Mouse (Mus musculus) thymus, adult 2 months (tissue): Measurements from ENCODE around the gene Sh3bgrl. TPM values are rescaled to one million over a fixed set of nuclear protein-coding genes. Genes with fewer than 3 reads are reported as not detected.

ENCODE experiments used
- DNase-seq: peaks from one replicate; pipeline ENCODE4 v3.0.0; 2021
- H3K27ac ChIP-seq: fragments of 200-500 bp; 2 replicates; pipeline ENCODE4 v1.5.1; 2012; ENCODE audit warnings: low read length, control low read depth; ENCODE audit not compliant: control insufficient read depth, insufficient read depth
- H3K27me3 ChIP-seq: fragments of 200-500 bp; 2 replicates; pipeline ENCODE4 v1.6.1; 2012; ENCODE audit warnings: mild to moderate bottlenecking, low read length, moderate library complexity, mixed read lengths; ENCODE audit not compliant: control insufficient read depth, insufficient read depth
- H3K36me3 ChIP-seq: fragments of 200-500 bp; 2 replicates; pipeline ENCODE4 v1.6.1; 2012; ENCODE audit warnings: mild to moderate bottlenecking, low read length, moderate library complexity; ENCODE audit not compliant: control insufficient read depth, insufficient read depth
- H3K4me1 ChIP-seq: fragments of 200-500 bp; replicated peaks from 2 replicates; pipeline ENCODE4 v1.6.1; 2012; ENCODE audit warnings: low read length; ENCODE audit not compliant: control insufficient read depth, insufficient read depth
- H3K4me3 ChIP-seq: fragments of 200-500 bp; 2 replicates; pipeline ENCODE4 v1.5.1; 2012; ENCODE audit warnings: mild to moderate bottlenecking, low read length, control low read depth, moderate library complexity; ENCODE audit not compliant: control insufficient read depth, insufficient read depth
- CTCF ChIP-seq: fragments of 200-500 bp; IDR thresholded peaks from 2 replicates; pipeline ENCODE4 v1.5.1; 2012; ENCODE audit warnings: mild to moderate bottlenecking, control low read depth, low read length, moderate library complexity, borderline replicate concordance; ENCODE audit not compliant: control insufficient read depth, poor library complexity, insufficient read depth; ENCODE audit errors: extremely low read depth
- POLR2A ChIP-seq: fragments of 200-500 bp; IDR thresholded peaks from 2 replicates; pipeline ENCODE4 v1.6.1; 2012; ENCODE audit warnings: mild to moderate bottlenecking, low read length, control low read depth, moderate library complexity; ENCODE audit not compliant: control insufficient read depth, poor library complexity, insufficient read depth; ENCODE audit errors: extremely low read depth
- WGBS: fragments of 180-500 bp; shearing (Covaris S2); methylation state at CpG from one replicate; pipeline ENCODE4 v1.1.7; 2018; 5-methylcytosine and 5-hydroxymethylcytosine counted together
- polyA plus RNA-seq: library from polyadenylated mRNA; depleted of rRNA; stranded (reverse); fragments of >200 nt; gene quantifications from 2 replicates; pipeline ENCODE4 v1.2.3, GENCODE M21; 2012

The Sh3bgrl gene
- polyA plus RNA-seq, 1 experiment = 9.5 TPM

DNA sequence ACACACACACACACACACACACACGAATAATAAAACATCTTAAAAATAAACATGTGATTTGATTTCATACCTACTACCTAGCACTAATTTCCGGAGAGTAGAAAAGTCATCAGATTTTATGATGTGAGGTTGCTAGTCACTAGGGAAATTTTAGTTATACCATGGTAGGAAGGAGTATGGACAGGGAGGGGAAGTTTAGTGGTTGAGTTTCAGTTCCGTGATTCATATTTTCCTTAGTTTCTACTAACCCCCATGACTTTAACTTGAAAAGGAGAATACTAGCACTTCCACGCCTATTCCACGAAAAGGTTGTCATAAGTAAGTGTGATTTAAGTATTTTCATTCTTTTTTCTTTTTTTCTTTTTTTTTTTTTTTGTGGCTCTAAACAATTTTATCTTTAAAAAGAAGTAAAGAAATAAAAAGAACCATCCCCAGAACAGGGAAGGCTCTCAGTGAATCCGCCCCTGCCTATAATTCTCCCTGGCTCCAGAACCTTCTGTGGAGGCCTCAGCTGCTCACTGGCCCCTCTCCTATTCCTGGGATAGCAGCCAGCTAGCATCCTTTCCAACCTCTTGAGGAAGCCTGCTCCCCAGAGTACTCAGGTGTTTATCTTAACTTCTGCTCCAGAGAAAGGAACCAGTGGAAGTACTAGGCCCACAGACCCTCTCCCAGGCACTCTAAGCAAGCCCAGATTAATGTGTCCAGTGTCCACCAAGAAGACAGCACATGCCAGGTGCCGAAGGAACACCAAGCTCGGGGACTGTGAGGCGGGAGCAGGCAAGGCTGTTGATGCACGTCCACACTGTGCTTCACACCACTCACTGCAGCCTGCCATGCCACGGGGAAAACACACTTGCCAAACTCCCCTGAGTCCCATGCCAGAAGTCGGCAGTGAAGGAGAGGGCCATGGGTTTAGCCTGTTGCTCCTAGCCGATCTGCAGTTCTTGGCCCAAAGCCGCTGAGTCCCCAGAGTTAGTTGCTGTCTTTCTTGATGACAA is 25.0 kb downstream of the Sh3bgrl start:
- WGBS = 94% methylated on average over 14 of the region's 14 CpGs
- H3K4me3 ChIP-seq = no peak overlapping the region
- no peaks in the 10 kb centered on the region for H3K36me3 ChIP-seq
- no peaks in the 10 kb centered on the region for H3K4me1 ChIP-seq
- no peak overlapping the region for H3K27ac ChIP-seq
- DNase-seq = no peak
- H3K27me3 ChIP-seq = no peaks in the 10 kb centered on the region
- TF ChIP-seq CTCF (no peak), POLR2A (no peak)

DNA sequence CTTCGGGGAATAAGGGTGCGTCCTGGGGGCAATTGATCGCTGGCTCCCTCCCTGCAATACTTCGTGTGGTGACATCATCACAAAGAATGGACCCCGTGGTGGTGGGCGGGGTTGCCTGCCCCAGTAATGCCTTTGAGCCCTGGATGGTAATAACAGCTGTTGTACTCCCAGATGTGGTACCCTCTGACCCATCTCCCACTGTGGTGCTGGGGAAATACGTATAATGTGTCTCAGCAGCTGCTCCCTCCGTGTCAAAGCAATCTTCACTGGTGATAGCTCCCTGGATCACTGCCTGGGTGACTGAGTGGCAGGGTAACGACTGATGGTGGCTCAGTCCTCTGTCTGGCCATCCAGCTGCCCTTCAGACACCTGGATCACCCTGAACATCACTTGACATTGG is 26.0 kb downstream of the Sh3bgrl start:
- H3K36me3 ChIP-seq = no peaks in the 10 kb centered on the region
- H3K4me3 ChIP-seq = no peak overlapping the region
- H3K27me3 ChIP-seq = no peaks in the 10 kb centered on the region
- no peaks in the 10 kb centered on the region for H3K4me1 ChIP-seq
- H3K27ac ChIP-seq = no peak overlapping the region
- TF ChIP-seq POLR2A = no peak
- no peak for DNase-seq
- WGBS = 93% methylated on average over 9 of the region's 9 CpGs

DNA sequence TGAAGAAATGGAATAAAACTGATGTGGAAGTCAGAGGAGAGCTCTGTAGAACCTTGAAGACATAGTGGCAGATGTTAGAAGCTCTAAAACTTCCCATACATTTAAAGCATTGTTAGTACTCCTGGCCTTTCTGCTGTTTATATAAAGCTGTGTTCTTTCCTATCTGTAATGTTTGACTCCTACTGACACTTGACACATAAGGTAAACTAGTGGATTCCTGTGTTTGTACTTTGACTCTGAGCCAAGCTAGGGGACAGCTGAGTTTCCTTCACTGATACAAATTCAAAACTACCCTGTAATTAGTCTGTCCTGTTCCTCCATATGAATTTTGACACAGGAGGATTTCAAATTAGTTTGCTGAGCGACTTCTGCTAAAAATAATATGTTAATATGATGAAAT is 27.5 kb downstream of the Sh3bgrl start:
- Histone ChIP-seq H3K27ac (no peak overlapping the region), H3K4me1 (no peaks in the 10 kb centered on the region), H3K27me3 (no peaks in the 10 kb centered on the region), H3K4me3 (no peak overlapping the region), H3K36me3 (no peaks in the 10 kb centered on the region)
- 94% methylated on average over 1 of the region's 1 CpGs for WGBS
- no peak for DNase-seq
- TF ChIP-seq CTCF = no peak
- TF ChIP-seq POLR2A = no peak

DNA sequence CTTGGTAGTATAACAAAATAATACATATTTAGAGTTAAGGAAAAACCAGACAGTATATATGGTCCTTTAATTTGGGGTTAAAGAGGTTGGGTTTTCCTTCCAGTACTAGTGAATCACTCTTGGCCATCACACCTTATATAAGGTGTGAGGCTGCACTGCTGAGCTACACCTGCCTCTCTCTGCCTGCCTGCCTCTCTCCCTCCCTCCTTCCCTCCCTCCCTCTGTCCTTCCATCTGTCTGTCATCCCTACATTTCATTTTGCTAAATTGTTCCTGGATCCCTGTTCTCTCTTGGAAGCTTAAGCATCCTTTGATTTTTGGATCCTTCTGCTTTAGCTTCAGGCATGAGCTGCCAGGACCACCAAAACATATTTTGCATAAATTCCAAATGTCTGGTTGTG is 28.6 kb downstream of the Sh3bgrl start:
- Histone ChIP-seq H3K36me3 (no peaks in the 10 kb centered on the region), H3K4me1 (no peaks in the 10 kb centered on the region), H3K27ac (no peak overlapping the region), H3K27me3 (no peaks in the 10 kb centered on the region), H3K4me3 (no peak overlapping the region)
- TF ChIP-seq POLR2A = no peak
- TF ChIP-seq CTCF = no peak
- no peak for DNase-seq

DNA sequence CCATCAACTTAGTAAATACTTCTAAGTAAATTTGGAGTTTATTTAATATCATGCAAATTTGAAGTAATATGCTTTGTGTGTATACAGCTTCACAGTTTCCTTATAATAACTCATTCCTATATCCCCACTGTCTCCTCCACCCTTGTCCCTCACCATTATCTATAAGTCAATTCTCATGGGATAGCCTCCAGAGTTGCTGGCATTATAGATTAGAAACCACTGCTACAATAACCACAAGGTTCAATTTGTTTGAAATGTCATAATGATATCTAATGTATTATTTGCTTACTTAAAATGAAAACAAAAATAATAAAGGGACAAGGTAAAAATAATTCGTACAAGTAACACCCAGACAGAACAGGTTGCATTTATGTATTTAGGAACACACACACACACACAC is 31.7 kb downstream of the Sh3bgrl start:
- H3K27me3 ChIP-seq = no peaks in the 10 kb centered on the region
- no peak for DNase-seq
- H3K27ac ChIP-seq = no peak overlapping the region
- no peaks in the 10 kb centered on the region for H3K4me1 ChIP-seq
- H3K36me3 ChIP-seq = no peaks in the 10 kb centered on the region
- WGBS = 97% methylated on average over 1 of the region's 1 CpGs
- TF ChIP-seq POLR2A = no peak
- no peak for TF ChIP-seq CTCF
- H3K4me3 ChIP-seq = no peak overlapping the region

GRCm38 (mm10) chrX:109127551-109128088 is 32.5 kb downstream of the Sh3bgrl start:
- WGBS = 86% methylated on average over 7 of the region's 7 CpGs
- no peaks in the 10 kb centered on the region for H3K4me1 ChIP-seq
- H3K4me3 ChIP-seq = no peak overlapping the region
- DNase-seq = no peak
- no peak for TF ChIP-seq POLR2A
- no peak for TF ChIP-seq CTCF
- no peaks in the 10 kb centered on the region for H3K36me3 ChIP-seq
- H3K27ac ChIP-seq = no peak overlapping the region
- no peaks in the 10 kb centered on the region for H3K27me3 ChIP-seq

DNA sequence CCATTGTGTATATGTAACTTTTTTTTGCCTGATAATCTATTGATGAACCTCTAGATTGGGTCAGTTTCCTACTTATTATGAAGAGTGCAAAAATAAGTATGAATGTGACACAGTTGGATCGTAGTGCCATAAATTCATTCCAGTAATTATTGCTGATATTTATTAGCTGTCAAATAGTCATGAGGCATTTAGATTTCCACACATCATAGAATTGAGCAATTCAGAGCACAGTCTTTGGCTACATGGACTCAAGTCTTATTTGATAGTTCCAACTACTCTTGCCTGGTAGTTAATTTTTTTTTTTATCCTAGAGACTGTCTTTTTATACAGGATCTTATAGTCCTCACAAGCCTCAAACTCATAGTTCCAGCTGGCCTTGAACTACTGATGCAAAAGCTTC is 34.9 kb downstream of the Sh3bgrl start:
- Histone ChIP-seq H3K36me3 (no peaks in the 10 kb centered on the region), H3K4me1 (no peaks in the 10 kb centered on the region), H3K27me3 (no peaks in the 10 kb centered on the region), H3K27ac (no peak overlapping the region), H3K4me3 (no peak overlapping the region)
- no peak for TF ChIP-seq CTCF
- TF ChIP-seq POLR2A = no peak
- DNase-seq = no peak
- 96% methylated on average over 1 of the region's 1 CpGs for WGBS
